ENCODE assay signal across 8 mouse cellular contexts in genomic region chr12:112830570-112830969, GRCm38 (mm10). TPM values are rescaled to one million over a fixed set of nuclear protein-coding genes. Genes with fewer than 3 reads are reported as not detected.
DNase-seq lines count a peak whose midpoint lies in the region; ATAC-seq and TF ChIP-seq lines count a peak whose summit lies in the region.
"Had no signal": no experiment of that assay in that cellular context is flagged by ENCODE, and none has a peak within 500 bp of the region (broad histone marks: within the 10 kb centered on the region; RNA-seq: fewer than 3 reads in every experiment).

No protein-coding gene starts in this region.

- peak overlapping the region; percentile 82 for H3K4me2 ChIP-seq in lung, postnatal 0 days (replicated peaks; ENCODE audit: low read depth, low read length)
- H3K4me2 ChIP-seq in forebrain, embryonic 12.5 days, result peak overlapping the region; percentile 81
- peak overlapping the region; percentile 59 for H3K4me2 ChIP-seq in limb, embryonic 15.5 days
- H3K4me2 ChIP-seq in stomach, postnatal 0 days (replicated peaks; ENCODE audit: low read depth), result peak overlapping the region; percentile 68; the same call in 1 of the 2 replicates

- 76% methylated on average over 3 of the region's 3 CpGs for WGBS in lung, postnatal 0 days
- 80% methylated on average over 3 of the region's 3 CpGs for WGBS in forebrain, embryonic 12.5 days
- whole genome bisulfite sequencing in limb, embryonic 15.5 days, result 79% methylated on average over 3 of the region's 3 CpGs
- 84% methylated on average over 3 of the region's 3 CpGs for WGBS in stomach, postnatal 0 days

- DNase-seq in lung, postnatal 0 days (ENCODE audit: low spot score), result no peak
- DNase-seq in lung, postnatal 14 days, result no peak
- DNase-seq in stomach, postnatal 0 days (ENCODE audit: low spot score), result no peak
- DNase-seq in right cerebral cortex, postnatal 10 days (ENCODE audit: low spot score in 2 of 2), result no peak
- no peak for DNase-seq in frontal cortex, adult 2 months (ENCODE audit: extremely low spot score in 1 of 2, low spot score in 1 of 2)
- DNase-seq: adrenal gland, postnatal 14 days had no signal

- peaks cover 6% of the 10 kb centered on the region; the same call in 1 of the 2 replicates for H3K4me1 ChIP-seq in lung, postnatal 0 days (ENCODE audit: insufficient read depth, low read depth, low read length)
- H3K4me1 ChIP-seq in forebrain, embryonic 12.5 days, result peaks cover 38% of the 10 kb centered on the region
- peaks cover 36% of the 10 kb centered on the region for H3K4me1 ChIP-seq in limb, embryonic 15.5 days
- H3K4me1 ChIP-seq in stomach, postnatal 0 days (replicated peaks; ENCODE audit: control insufficient read depth, insufficient read depth), result peaks cover 10% of the 10 kb centered on the region

- no peak for TF ChIP-seq CTCF in lung, postnatal 0 days (IDR thresholded peaks at IDR 0.05)
- no peak for TF ChIP-seq CTCF in stomach, postnatal 0 days (IDR thresholded peaks at IDR 0.05; ENCODE audit: low read depth)

- no peak overlapping the region for H3K27ac ChIP-seq in lung, postnatal 0 days (ENCODE audit: low read length)
- no peak overlapping the region for H3K27ac ChIP-seq in forebrain, embryonic 12.5 days
- no peak overlapping the region for H3K27ac ChIP-seq in limb, embryonic 15.5 days
- H3K27ac ChIP-seq in stomach, postnatal 0 days (replicated peaks), result no peak overlapping the region

- H3K36me3 ChIP-seq in lung, postnatal 0 days (ENCODE audit: insufficient read depth, low read length), result no peaks in the 10 kb centered on the region
- peaks cover 39% of the 10 kb centered on the region for H3K36me3 ChIP-seq in forebrain, embryonic 12.5 days (replicated peaks)
- peaks cover 23% of the 10 kb centered on the region for H3K36me3 ChIP-seq in limb, embryonic 15.5 days
- H3K36me3 ChIP-seq in stomach, postnatal 0 days (ENCODE audit: control insufficient read depth, insufficient read depth, low read length), result no peaks in the 10 kb centered on the region

- H3K4me3 ChIP-seq in lung, postnatal 0 days (ENCODE audit: low read depth, low read length), result no peak overlapping the region
- peak overlapping the region; percentile 95 for H3K4me3 ChIP-seq in forebrain, embryonic 12.5 days (replicated peaks)
- H3K4me3 ChIP-seq in limb, embryonic 15.5 days, result peak overlapping the region; percentile 86
- H3K4me3 ChIP-seq in stomach, postnatal 0 days (ENCODE audit: low read depth, low read length), result no peak overlapping the region

- no peak for ATAC-seq in lung, postnatal 0 days
- no peak for ATAC-seq in forebrain, embryonic 12.5 days (ENCODE audit: low FRiP score)
- ATAC-seq in limb, embryonic 15.5 days (ENCODE audit: insufficient number of reproducible peaks, low FRiP score, low TSS enrichment, low read depth), result no peak
- no peak for ATAC-seq in stomach, postnatal 0 days (ENCODE audit: low FRiP score, low TSS enrichment)

- no peak overlapping the region for H3K9ac ChIP-seq in lung, postnatal 0 days (replicated peaks; ENCODE audit: low read depth)
- peak overlapping the region; percentile 70 for H3K9ac ChIP-seq in forebrain, embryonic 12.5 days
- peak overlapping the region; percentile 56 for H3K9ac ChIP-seq in limb, embryonic 15.5 days
- peak overlapping the region; percentile 75 for H3K9ac ChIP-seq in stomach, postnatal 0 days (ENCODE audit: low read length)

- no peaks in the 10 kb centered on the region for H3K27me3 ChIP-seq in lung, postnatal 0 days (replicated peaks; ENCODE audit: insufficient read depth, low read length)
- H3K27me3 ChIP-seq in forebrain, embryonic 12.5 days, result no peaks in the 10 kb centered on the region
- H3K27me3 ChIP-seq in limb, embryonic 15.5 days, result no peaks in the 10 kb centered on the region
- no peaks in the 10 kb centered on the region for H3K27me3 ChIP-seq in stomach, postnatal 0 days (ENCODE audit: control insufficient read depth, insufficient read depth, low read length)

- no peaks in the 10 kb centered on the region for H3K9me3 ChIP-seq in lung, postnatal 0 days (ENCODE audit: low read length)
- no peaks in the 10 kb centered on the region for H3K9me3 ChIP-seq in forebrain, embryonic 12.5 days
- H3K9me3 ChIP-seq in limb, embryonic 15.5 days, result no peaks in the 10 kb centered on the region
- no peaks in the 10 kb centered on the region for H3K9me3 ChIP-seq in stomach, postnatal 0 days (ENCODE audit: control insufficient read depth, low read length)

- no peak for TF ChIP-seq EP300 in lung, postnatal 0 days (IDR thresholded peaks at IDR 0.05)
- no peak for TF ChIP-seq EP300 in stomach, postnatal 0 days (optimal IDR thresholded peaks at IDR 0.05)

RNA-seq across cellular contexts. Expression of gene Cdca4, which starts 1.3 kb away (rescaled TPM):
- 28.1 and 29.5 TPM in 2 replicates for polyA plus RNA-seq in lung, postnatal 0 days (2015; fragmentation: Nextera tagmentation; extraction: Ambion mirVana)
- polyA plus RNA-seq in forebrain, embryonic 12.5 days (2016; fragmentation: Nextera tagmentation; extraction: Ambion mirVana), result 144 and 149 TPM in 2 replicates
- 105 TPM in 2 replicates for polyA plus RNA-seq in limb, embryonic 15.5 days (2015; fragmentation: Nextera tagmentation; extraction: Ambion mirVana)
- 37.5 and 41.6 TPM in 2 replicates for polyA plus RNA-seq in stomach, postnatal 0 days (2015; fragmentation: Nextera tagmentation; extraction: Ambion mirVana)
- 10.2 and 10.6 TPM in 2 replicates for polyA plus RNA-seq in frontal cortex, adult 2 months (2012; rRNA removed)

RNA-seq across cellular contexts. Expression of gene Clba1, which starts 21.8 kb away (rescaled TPM):
- 17.8 and 19.0 TPM in 2 replicates for polyA plus RNA-seq in lung, postnatal 0 days (2015; fragmentation: Nextera tagmentation; extraction: Ambion mirVana)
- 13.7 and 15.6 TPM in 2 replicates for polyA plus RNA-seq in forebrain, embryonic 12.5 days (2016; fragmentation: Nextera tagmentation; extraction: Ambion mirVana)
- polyA plus RNA-seq in limb, embryonic 15.5 days (2015; fragmentation: Nextera tagmentation; extraction: Ambion mirVana), result 5.9 and 6.4 TPM in 2 replicates
- 6.8 and 7.0 TPM in 2 replicates for polyA plus RNA-seq in stomach, postnatal 0 days (2015; fragmentation: Nextera tagmentation; extraction: Ambion mirVana)
- polyA plus RNA-seq in frontal cortex, adult 2 months (2012; rRNA removed), result 13.8 and 14.1 TPM in 2 replicates

RNA-seq across cellular contexts. Expression of gene Ahnak2, which starts 28.1 kb away (rescaled TPM):
- 4.8 and 4.9 TPM in 2 replicates for polyA plus RNA-seq in lung, postnatal 0 days (2015; fragmentation: Nextera tagmentation; extraction: Ambion mirVana)
- polyA plus RNA-seq in forebrain, embryonic 12.5 days (2016; fragmentation: Nextera tagmentation; extraction: Ambion mirVana), result 0.05 and 0.19 TPM in 2 replicates
- polyA plus RNA-seq in limb, embryonic 15.5 days (2015; fragmentation: Nextera tagmentation; extraction: Ambion mirVana), result 9.4 and 9.8 TPM in 2 replicates
- polyA plus RNA-seq in stomach, postnatal 0 days (2015; fragmentation: Nextera tagmentation; extraction: Ambion mirVana), result 5.4 and 6.3 TPM in 2 replicates
- polyA plus RNA-seq in frontal cortex, adult 2 months (2012; rRNA removed), result 1.5 and 1.9 TPM in 2 replicates

RNA-seq across cellular contexts. Expression of gene Gpr132, which starts 37.5 kb away (rescaled TPM):
- polyA plus RNA-seq in lung, postnatal 0 days (2015; fragmentation: Nextera tagmentation; extraction: Ambion mirVana), result 0.25 and 0.40 TPM in 2 replicates
- not detected in 2 replicates for polyA plus RNA-seq in forebrain, embryonic 12.5 days (2016; fragmentation: Nextera tagmentation; extraction: Ambion mirVana)
- polyA plus RNA-seq in limb, embryonic 15.5 days (2015; fragmentation: Nextera tagmentation; extraction: Ambion mirVana), result 0.20 and 0.41 TPM in 2 replicates
- 0.10 and 0.11 TPM in 2 replicates for polyA plus RNA-seq in stomach, postnatal 0 days (2015; fragmentation: Nextera tagmentation; extraction: Ambion mirVana)
- polyA plus RNA-seq in frontal cortex, adult 2 months (2012; rRNA removed), result 0.10 and 0.15 TPM in 2 replicates

Comparison
In these comparisons a context has a peak if more than half of its experiments do, and no peak if none do; other contexts are left out.
1. H3K4me3 ChIP-seq: peak in forebrain, embryonic 12.5 days (single experiment) and limb, embryonic 15.5 days (single experiment); none in lung, postnatal 0 days (single experiment) and stomach, postnatal 0 days (single experiment).
2. Peak in every context shown above with its lines, with median percentiles within 50 percentile points of each other: H3K4me2 ChIP-seq.